Mouse (Mus musculus) stomach, embryonic 16.5 days (tissue): Measurements from ENCODE around the gene Slc39a13. TPM values are rescaled to one million over a fixed set of nuclear protein-coding genes. Genes with fewer than 3 reads are reported as not detected.
"Not testable (repeated sequence)": the region's sequence is repeated elsewhere in the genome, so short reads cannot be mapped to it uniquely, and the experiment has no call there.

Experiments used
- ATAC-seq: fragments of 200-750 bp; cut with Nextera tagmentation; 2 replicates; pipeline ENCODE4 v1.8.0; 2017; ENCODE audit warnings: moderate number of reproducible peaks, moderate TSS enrichment; ENCODE audit not compliant: insufficient read depth, low FRiP score
- H3K27ac ChIP-seq: fragments of 300-500 bp; sonication (generic); 2 replicates; pipeline ENCODE4 v1.5.1; 2014; ENCODE audit warnings: low read length
- H3K27me3 ChIP-seq: fragments of 300-500 bp; sonication (generic); 2 replicates; pipeline ENCODE4 v1.6.1; 2014; ENCODE audit warnings: low read length, control low read depth, mixed read lengths; ENCODE audit not compliant: control insufficient read depth, insufficient read depth
- H3K36me3 ChIP-seq: fragments of 300-500 bp; sonication (generic); 2 replicates; pipeline ENCODE4 v1.6.1; 2014; ENCODE audit warnings: low read length; ENCODE audit not compliant: control insufficient read depth, insufficient read depth
- H3K4me1 ChIP-seq: fragments of 300-500 bp; sonication (generic); 2 replicates; pipeline ENCODE4 v1.6.1; 2014; ENCODE audit warnings: low read length, control low read depth, mixed read lengths; ENCODE audit not compliant: control insufficient read depth, insufficient read depth
- H3K4me2 ChIP-seq: fragments of 300-500 bp; sonication (generic); 2 replicates; pipeline ENCODE4 v1.6.1; 2014; ENCODE audit warnings: low read depth, low read length, mixed read lengths
- H3K4me3 ChIP-seq: fragments of 300-500 bp; sonication (generic); replicated peaks from 2 replicates; pipeline ENCODE4 v1.5.1; 2014; ENCODE audit warnings: mild to moderate bottlenecking, low read length
- H3K9ac ChIP-seq: fragments of 300-500 bp; sonication (generic); 2 replicates; pipeline ENCODE4 v1.6.1; 2014; ENCODE audit warnings: low read length
- H3K9me3 ChIP-seq: fragments of 300-500 bp; sonication (generic); replicated peaks from 2 replicates; pipeline ENCODE4 v1.6.1; 2016; ENCODE audit warnings: low read length, control low read depth; ENCODE audit not compliant: control insufficient read depth
- WGBS: fragments of 180-500 bp; shearing (Covaris S2); extraction: QIAGEN DNeasy Blood & Tissue Kit; methylation state at CpG from one replicate; pipeline ENCODE4 v1.1.7; 2014; 5-methylcytosine and 5-hydroxymethylcytosine counted together
- polyA plus RNA-seq: library from polyadenylated mRNA; unstranded; fragments of >200 nt; fragmentation: Nextera tagmentation; extraction: Ambion mirVana; gene quantifications from 2 replicates; pipeline ENCODE4 v1.2.1, GENCODE M21; 2015

The Slc39a13 gene
- polyA plus RNA-seq, 1 experiment from 2014 or later = 43.7 TPM

DNA sequence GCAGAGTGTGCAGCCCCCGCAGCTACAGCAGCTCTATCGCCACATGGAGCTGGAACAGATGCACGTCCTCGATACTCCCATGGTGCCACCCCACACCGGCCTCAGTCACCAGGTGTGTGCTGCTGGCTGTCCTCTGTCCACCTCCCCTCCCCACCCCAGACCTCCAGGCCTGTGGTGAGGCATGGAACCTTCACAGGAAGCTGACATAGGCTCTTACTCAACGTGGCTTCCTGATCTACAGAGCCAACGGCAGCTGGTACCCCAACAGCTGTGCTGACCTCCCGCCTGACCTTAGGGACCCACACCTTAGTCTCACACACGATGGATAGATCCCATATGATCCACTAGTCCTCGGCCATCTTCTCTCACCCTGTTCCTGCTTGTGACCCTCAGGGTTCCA lies 43.1 kb upstream of the Slc39a13 start:
- no peak overlapping the region for H3K4me3 ChIP-seq
- no peaks in the 10 kb centered on the region for H3K9me3 ChIP-seq
- no peak overlapping the region for H3K4me2 ChIP-seq
- H3K4me1 ChIP-seq = no peaks in the 10 kb centered on the region
- H3K27ac ChIP-seq = no peak overlapping the region
- H3K9ac ChIP-seq = no peak overlapping the region
- H3K36me3 ChIP-seq = no peaks in the 10 kb centered on the region
- H3K27me3 ChIP-seq = no peaks in the 10 kb centered on the region
- ATAC-seq = no peak
- 74% methylated on average over 10 of the region's 10 CpGs for WGBS

DNA sequence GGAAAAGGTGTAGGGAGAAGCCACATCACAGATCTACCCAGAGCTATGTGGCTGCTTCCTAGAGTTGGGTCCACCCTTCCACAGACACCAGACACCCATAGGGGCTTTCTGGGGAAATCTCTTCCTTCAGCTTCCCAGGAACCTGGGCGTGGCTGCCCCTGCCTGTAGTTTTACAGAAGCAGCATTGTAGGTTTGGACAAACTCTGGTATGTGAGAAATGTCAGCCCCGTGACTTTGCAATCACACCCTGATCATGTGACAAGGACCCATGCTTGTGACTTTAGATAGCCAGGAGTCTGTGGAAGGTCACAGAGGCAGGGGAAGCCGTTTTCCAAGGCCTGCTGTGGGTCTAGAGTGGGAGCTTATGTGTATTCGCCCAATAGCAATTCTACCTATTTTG lies 42.3 kb upstream of the Slc39a13 start:
- Histone ChIP-seq H3K27me3 (no peaks in the 10 kb centered on the region), H3K4me1 (no peaks in the 10 kb centered on the region), H3K36me3 (no peaks in the 10 kb centered on the region), H3K4me3 (no peak overlapping the region), H3K9me3 (no peaks in the 10 kb centered on the region), H3K9ac (no peak overlapping the region), H3K4me2 (no peak overlapping the region), H3K27ac (no peak overlapping the region)
- ATAC-seq = no peak
- WGBS = 51% methylated on average over 4 of the region's 4 CpGs

DNA sequence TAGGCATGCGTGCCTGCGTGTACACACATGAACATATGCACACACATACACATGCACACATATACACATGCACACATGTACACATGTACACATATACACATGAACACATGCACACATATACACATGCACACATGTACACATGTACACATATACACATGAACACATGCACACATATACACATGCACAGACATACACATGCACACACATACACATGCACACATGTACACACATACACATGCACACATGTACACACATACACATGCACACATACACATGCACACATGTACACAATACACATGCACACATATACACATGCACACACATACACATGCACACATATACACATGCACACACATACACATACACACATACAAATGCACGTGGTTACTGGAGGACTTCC lies 41.6 kb upstream of the Slc39a13 start:
- not testable (repeated sequence) for H3K27ac ChIP-seq, H3K4me1 ChIP-seq, H3K4me3 ChIP-seq, H3K9ac ChIP-seq, H3K36me3 ChIP-seq, H3K4me2 ChIP-seq, H3K9me3 ChIP-seq, H3K27me3 ChIP-seq, ATAC-seq
- 85% methylated on average over 3 of the region's 3 CpGs for WGBS

DNA sequence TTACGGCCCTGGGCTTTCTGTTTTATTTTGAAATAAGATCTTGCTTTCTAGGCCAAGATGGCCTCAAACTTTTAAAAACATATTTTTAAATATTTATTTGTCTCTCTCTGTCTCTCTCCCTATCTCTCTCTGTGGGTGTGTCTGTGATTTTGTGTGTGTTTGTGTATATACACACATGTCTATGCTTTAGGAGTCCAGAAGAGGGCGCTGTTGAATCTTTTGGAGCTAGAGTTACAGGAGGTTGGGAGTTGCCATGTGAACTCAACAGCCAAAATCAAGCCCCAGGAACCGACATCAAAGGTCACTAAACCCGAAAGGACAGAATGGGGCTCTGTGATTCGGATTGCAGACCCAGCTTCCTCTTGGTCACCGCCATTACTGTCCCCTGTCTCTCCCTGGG lies 40.2 kb upstream of the Slc39a13 start:
- ATAC-seq = no peak
- H3K4me3 ChIP-seq = no peak overlapping the region
- 74% methylated on average over 6 of the region's 6 CpGs for WGBS

DNA sequence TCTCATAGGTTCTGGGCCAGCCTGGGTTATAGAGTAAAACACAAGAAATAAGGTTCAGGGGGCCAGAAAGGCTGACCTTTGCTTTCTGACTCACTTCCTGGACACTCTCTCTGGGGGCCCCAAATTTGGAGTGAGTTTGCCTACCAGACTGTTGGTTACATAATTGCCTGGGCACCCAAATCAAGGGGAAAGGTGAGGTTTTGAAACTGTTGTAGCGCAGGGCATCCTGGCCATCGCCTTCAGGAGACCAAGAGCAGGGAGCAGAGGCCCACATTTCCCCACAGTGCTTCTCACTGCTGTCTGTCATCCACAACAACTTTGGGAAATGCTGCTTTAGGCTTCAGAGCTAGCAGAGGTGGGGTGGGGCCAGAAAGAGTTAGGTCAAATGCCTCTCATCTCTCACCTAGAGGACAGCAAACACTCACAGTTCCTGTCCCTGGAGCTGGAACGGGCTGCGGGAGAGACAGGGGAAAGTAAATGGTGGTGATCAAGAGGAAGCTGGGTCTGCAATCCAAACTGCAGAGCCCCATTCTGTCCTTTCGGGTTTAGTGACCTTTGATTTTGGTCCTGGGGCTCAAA lies 39.7 kb upstream of the Slc39a13 start:
- ATAC-seq = no peak
- H3K4me2 ChIP-seq = no peak overlapping the region
- H3K27me3 ChIP-seq = no peaks in the 10 kb centered on the region
- no peak overlapping the region for H3K9ac ChIP-seq
- no peak overlapping the region for H3K27ac ChIP-seq
- 84% methylated on average over 5 of the region's 5 CpGs for WGBS
- no peaks in the 10 kb centered on the region for H3K36me3 ChIP-seq
- no peaks in the 10 kb centered on the region for H3K9me3 ChIP-seq
- H3K4me1 ChIP-seq = no peaks in the 10 kb centered on the region
- no peak overlapping the region for H3K4me3 ChIP-seq

More for the DNA sequence above, 40.2 kb upstream of the Slc39a13 start:
- H3K27me3 ChIP-seq = no peaks in the 10 kb centered on the region
- H3K36me3 ChIP-seq = no peaks in the 10 kb centered on the region
- H3K9ac ChIP-seq = no peak overlapping the region
- H3K4me2 ChIP-seq = no peak overlapping the region
- H3K27ac ChIP-seq = no peak overlapping the region
- H3K4me1 ChIP-seq = no peaks in the 10 kb centered on the region
- H3K9me3 ChIP-seq = no peaks in the 10 kb centered on the region

DNA sequence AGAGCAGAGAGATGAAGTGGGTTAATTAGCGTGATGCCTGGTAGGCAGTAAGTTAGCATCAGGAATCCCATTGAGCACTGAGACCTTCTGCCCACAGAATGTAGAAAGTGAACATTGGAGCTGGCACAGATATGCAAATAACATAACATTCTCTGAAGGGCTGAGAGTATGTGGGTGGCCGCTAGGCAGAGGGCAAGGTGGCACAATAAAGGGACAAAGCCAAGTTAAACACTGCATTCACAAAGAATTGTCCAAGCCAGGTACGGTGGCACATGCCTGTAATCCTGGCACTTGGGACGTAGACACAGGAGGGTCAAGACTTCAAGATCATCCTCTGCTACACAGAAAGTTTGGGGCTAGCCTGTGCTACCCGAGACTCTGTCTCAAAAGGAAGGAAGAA lies 39.0 kb upstream of the Slc39a13 start:
- WGBS = 83% methylated on average over 5 of the region's 5 CpGs
- Histone ChIP-seq H3K4me2 (no peak overlapping the region), H3K27me3 (no peaks in the 10 kb centered on the region), H3K27ac (no peak overlapping the region), H3K9ac (no peak overlapping the region), H3K36me3 (no peaks in the 10 kb centered on the region), H3K4me1 (no peaks in the 10 kb centered on the region), H3K9me3 (no peaks in the 10 kb centered on the region), H3K4me3 (no peak overlapping the region)
- ATAC-seq = no peak

DNA sequence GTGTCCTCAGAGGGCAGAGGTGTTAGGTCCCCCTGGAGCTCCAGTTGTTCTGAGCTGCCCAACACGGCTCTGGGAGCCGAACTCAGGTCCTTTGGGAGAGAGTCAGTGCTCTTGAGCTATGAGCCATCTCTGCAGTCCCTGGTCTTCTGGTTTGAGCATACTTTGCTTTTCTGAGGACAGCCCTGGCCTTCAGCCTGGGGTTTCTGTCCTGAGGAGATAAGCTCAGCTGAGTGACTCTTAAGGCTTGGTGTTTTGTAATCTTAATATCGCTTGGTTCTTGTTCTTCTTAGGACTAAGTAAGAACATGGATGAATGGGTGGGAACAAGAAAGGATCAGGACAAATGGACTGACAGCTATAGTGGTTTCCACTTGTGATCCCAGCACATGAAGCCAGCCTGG lies 37.9 kb upstream of the Slc39a13 start:
- no peak overlapping the region for H3K9ac ChIP-seq
- no peaks in the 10 kb centered on the region for H3K9me3 ChIP-seq
- H3K27me3 ChIP-seq = no peaks in the 10 kb centered on the region
- no peaks in the 10 kb centered on the region for H3K36me3 ChIP-seq
- H3K4me3 ChIP-seq = no peak overlapping the region
- ATAC-seq = no peak
- no peaks in the 10 kb centered on the region for H3K4me1 ChIP-seq
- no peak overlapping the region for H3K4me2 ChIP-seq
- H3K27ac ChIP-seq = no peak overlapping the region
- WGBS = 79% methylated on average over 3 of the region's 3 CpGs

DNA sequence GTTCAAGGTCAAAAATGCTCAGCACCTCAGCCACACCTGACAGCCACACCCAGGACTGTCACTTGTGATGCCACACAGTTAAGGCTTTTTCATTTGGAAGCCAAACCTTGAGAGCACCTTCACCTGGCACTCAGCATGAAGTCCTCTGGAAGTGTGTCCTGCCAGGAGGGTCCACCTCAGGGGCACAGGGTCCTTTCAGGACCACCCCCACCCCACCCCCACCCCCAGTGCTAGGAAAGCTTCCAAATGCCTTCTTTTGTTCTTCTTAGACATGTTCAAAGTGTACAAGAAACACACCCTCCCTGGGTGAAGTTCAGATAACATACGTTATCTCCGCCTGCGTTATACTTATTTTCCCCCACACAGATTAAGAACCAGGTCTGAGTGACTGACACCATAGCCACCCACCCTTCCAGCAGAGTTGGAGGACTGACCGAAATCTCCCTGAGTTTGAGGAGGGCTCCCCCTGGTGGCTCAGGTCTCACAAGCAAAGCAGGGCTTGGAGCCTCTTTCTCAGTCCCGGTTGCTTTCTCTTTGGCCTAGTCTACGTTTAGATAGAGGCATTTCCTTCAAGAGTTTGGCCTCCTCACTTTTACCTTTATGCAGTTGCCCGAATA lies 31.0 kb upstream of the Slc39a13 start:
- H3K4me1 ChIP-seq = no peaks in the 10 kb centered on the region
- no peak overlapping the region for H3K27ac ChIP-seq
- H3K4me3 ChIP-seq = no peak overlapping the region
- H3K9me3 ChIP-seq = no peaks in the 10 kb centered on the region
- peak; percentile 88 for ATAC-seq
- WGBS = 7% methylated on average over 7 of the region's 7 CpGs
- H3K4me2 ChIP-seq = 0 out of 2 replicates have a peak overlapping the region, but pooled peaks have one; percentile 2
- no peaks in the 10 kb centered on the region for H3K36me3 ChIP-seq
- H3K9ac ChIP-seq = peak overlapping the region; percentile 48
- no peaks in the 10 kb centered on the region for H3K27me3 ChIP-seq

DNA sequence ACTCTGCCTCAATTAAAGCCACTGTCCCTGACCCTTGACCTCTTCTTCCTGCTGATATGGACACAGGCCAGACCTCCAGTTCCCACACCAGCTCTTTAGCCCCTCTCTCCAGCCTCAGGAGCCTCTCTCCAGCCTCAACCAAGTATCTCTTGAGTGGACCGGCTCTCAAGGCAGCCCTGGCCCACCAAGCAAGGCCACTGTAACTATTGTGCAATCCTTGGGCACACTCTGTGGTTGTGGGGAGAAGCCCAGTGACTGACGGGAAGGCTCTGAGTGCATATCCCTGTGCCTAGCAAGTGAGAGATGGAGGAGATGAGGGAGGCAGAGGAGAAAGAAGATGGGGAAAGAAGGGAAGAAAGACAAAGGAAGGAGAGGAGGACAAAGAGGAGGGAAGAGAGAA lies 27.9 kb upstream of the Slc39a13 start:
- Histone ChIP-seq H3K27ac (no peak overlapping the region), H3K4me3 (peak overlapping the region; percentile 22; the same call in 1 of the 2 replicates), H3K27me3 (no peaks in the 10 kb centered on the region), H3K9me3 (no peaks in the 10 kb centered on the region), H3K4me1 (no peaks in the 10 kb centered on the region), H3K9ac (no peak overlapping the region), H3K36me3 (no peaks in the 10 kb centered on the region), H3K4me2 (no peak overlapping the region)
- no peak for ATAC-seq
- 76% methylated on average over 2 of the region's 2 CpGs for WGBS
